Mouse (Mus musculus) testis, adult 2 months (tissue): ENCODE results near the gene Hspg2. TPM values are rescaled to one million over a fixed set of nuclear protein-coding genes. Genes with fewer than 3 reads are reported as not detected.
A peak's percentile ranks its signal among the peaks of the same experiment; 100 is the strongest.

Source experiments
- H3K27ac ChIP-seq: fragments of 200-500 bp; 2 replicates; pipeline ENCODE4 v1.5.1; 2012; ENCODE audit warnings: low read depth, low read length; ENCODE audit not compliant: control insufficient read depth, insufficient read depth
- H3K27me3 ChIP-seq: fragments of 200-500 bp; 2 replicates; pipeline ENCODE4 v1.6.1; 2012; ENCODE audit warnings: mild to moderate bottlenecking, low read length, moderate library complexity; ENCODE audit not compliant: control insufficient read depth, insufficient read depth
- H3K36me3 ChIP-seq: fragments of 200-500 bp; 2 replicates; pipeline ENCODE4 v1.6.1; 2012; ENCODE audit warnings: mild to moderate bottlenecking, low read length; ENCODE audit not compliant: control insufficient read depth, insufficient read depth
- H3K4me1 ChIP-seq: fragments of 200-500 bp; 2 replicates; pipeline ENCODE4 v1.6.1; 2012; ENCODE audit warnings: low read length; ENCODE audit not compliant: control insufficient read depth, insufficient read depth
- H3K4me3 ChIP-seq: fragments of 200-500 bp; 2 replicates; pipeline ENCODE4 v1.5.1; 2012; ENCODE audit warnings: low read depth, mild to moderate bottlenecking, low read length, moderate library complexity, mixed read lengths; ENCODE audit not compliant: control insufficient read depth
- CTCF ChIP-seq: fragments of 200-500 bp; IDR thresholded peaks from 2 replicates; pipeline ENCODE4 v1.5.1; 2012; ENCODE audit warnings: low read depth, mild to moderate bottlenecking, inconsistent platforms, low read length, moderate library complexity; ENCODE audit not compliant: control insufficient read depth, insufficient read depth, insufficient replicate concordance
- POLR2A ChIP-seq: fragments of 200-500 bp; IDR thresholded peaks from 2 replicates; pipeline ENCODE4 v1.6.1; 2012; ENCODE audit warnings: low read depth, mild to moderate bottlenecking, inconsistent platforms, low read length, moderate library complexity; ENCODE audit not compliant: control insufficient read depth
- polyA plus RNA-seq: library from polyadenylated mRNA; depleted of rRNA; stranded (reverse); fragments of >200 nt; gene quantifications from 2 replicates; pipeline ENCODE4 v1.2.3, GENCODE M21; 2012

The Hspg2 gene
- polyA plus RNA-seq, 1 experiment: 7.4 TPM

DNA sequence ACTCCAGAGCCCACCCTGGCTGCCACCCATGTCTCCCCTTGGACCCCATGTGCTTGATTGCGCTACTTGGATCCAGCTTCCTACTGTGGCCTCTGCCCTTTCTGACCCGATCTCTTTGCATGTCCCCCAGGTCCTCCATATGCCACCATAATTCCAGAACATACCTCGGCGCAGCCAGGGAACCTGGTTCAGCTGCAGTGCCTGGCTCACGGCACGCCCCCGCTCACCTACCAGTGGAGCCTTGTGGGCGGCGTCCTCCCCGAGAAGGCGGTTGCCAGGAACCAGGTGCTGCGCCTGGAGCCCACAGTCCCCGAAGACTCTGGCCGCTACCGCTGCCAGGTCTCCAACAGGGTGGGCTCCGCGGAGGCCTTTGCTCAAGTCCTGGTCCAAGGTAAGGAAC is 84.9 kb downstream of the Hspg2 start:
- Histone ChIP-seq H3K4me1 (no peaks in the 10 kb centered on the region), H3K4me3 (no peak overlapping the region), H3K27ac (no peak overlapping the region), H3K27me3 (no peaks in the 10 kb centered on the region), H3K36me3 (no peaks in the 10 kb centered on the region)
- TF ChIP-seq POLR2A: no peak
- no peak for TF ChIP-seq CTCF

GRCm38 (mm10) chr4:137556673-137557210 is 88.2 kb downstream of the Hspg2 start:
- peaks cover 5% of the 10 kb centered on the region for H3K4me1 ChIP-seq
- H3K27ac ChIP-seq: no peak overlapping the region
- H3K4me3 ChIP-seq: no peak overlapping the region
- no peaks in the 10 kb centered on the region for H3K27me3 ChIP-seq
- no peak for TF ChIP-seq POLR2A
- TF ChIP-seq CTCF: no peak
- no peaks in the 10 kb centered on the region for H3K36me3 ChIP-seq

DNA sequence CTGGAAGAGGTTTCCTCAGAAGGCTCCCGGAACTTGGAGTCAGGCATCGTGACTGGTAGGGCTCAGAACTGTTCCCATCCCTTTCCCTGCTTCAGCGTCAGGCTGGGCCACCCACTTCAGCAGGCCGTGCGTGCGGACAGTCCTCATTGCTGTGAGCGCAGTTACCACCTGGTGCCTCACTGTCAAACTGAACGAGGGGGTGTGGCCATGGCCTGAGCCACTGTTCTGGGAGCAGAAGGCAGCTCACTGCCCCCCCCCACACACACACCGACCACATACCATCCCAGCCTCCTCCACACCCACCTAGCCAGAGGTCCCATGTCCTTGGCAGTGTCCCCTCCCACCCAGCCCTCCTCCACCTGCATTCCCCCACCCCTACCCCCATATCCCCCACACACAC is 101.3 kb downstream of the Hspg2 start:
- TF ChIP-seq POLR2A (no peak), CTCF (no peak)
- H3K4me3 ChIP-seq: no peak overlapping the region
- H3K27ac ChIP-seq: no peak overlapping the region
- no peaks in the 10 kb centered on the region for H3K27me3 ChIP-seq
- no peaks in the 10 kb centered on the region for H3K36me3 ChIP-seq
- H3K4me1 ChIP-seq: no peaks in the 10 kb centered on the region

DNA sequence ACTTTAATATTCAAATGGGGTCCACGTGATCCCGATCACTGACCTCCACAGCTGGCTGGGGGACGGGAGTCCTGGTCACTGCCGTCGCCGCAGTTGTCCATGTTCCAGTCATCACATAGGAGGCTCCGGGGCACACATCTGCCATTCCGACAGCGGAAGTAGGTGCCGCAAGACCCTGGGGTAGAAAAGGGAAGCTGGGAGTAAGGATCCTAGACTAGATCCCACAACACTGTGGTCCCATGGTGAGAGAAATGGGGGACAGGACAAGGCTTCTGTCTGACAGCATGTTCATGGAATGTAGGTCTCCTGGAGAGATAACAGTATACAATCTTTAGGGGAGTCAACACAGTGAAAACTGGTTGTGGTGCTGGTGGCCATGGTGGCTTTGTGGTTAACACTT is 105.9 kb downstream of the Hspg2 start, which contains the start of gene Ldlrad2:
Gene Ldlrad2 (minus strand): TSS at position 101 of the 400 bp plus-strand sequence.
- TF ChIP-seq CTCF (no peak), POLR2A (no peak)
- Histone ChIP-seq H3K4me1 (no peaks in the 10 kb centered on the region), H3K27ac (no peak within 1 kb of the TSS), H3K4me3 (no peak within 1 kb of the TSS), H3K36me3 (no peaks in the 10 kb centered on the region), H3K27me3 (no peaks in the 10 kb centered on the region)

GRCm38 (mm10) chr4:137577486-137577885 is 108.9 kb downstream of the Hspg2 start:
- Histone ChIP-seq H3K4me1 (peaks cover 6% of the 10 kb centered on the region), H3K36me3 (no peaks in the 10 kb centered on the region), H3K27ac (no peak overlapping the region), H3K27me3 (no peaks in the 10 kb centered on the region), H3K4me3 (no peak overlapping the region)
- no peak for TF ChIP-seq POLR2A
- TF ChIP-seq CTCF: no peak

DNA sequence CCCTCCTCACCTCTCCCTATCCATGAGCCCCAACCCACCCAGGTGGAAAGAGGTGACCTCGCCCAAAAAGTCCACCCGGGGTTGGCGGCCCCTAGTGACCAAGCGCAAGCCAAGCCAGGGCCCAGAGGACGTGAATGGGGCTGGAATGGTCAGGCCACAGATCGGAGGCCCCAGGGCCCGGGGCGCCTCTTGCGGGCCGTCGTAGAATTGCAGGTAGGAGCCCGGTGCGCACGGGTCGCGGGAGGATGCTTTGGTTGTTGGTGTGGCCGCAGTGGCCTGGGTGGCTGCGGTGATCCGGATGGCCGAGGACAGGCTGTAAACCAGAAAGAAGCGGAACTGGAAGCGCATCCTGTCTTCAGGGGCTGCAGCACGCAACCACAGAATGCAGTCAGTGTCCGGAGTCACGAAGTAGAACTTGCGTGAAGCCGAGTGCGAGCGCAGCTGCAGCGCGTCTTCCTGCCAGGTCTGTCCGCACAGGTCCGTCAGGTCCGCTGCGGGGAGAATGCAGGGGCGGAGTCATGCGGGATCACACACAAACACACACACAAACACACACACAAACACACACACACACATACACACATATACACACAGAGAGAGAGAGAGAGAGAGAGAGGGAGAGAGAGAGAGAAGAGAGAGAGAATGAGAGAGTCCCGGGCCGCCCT is 109.7 kb downstream of the Hspg2 start:
- H3K4me1 ChIP-seq: peaks cover 6% of the 10 kb centered on the region
- peak overlapping the region; percentile 70 for H3K4me3 ChIP-seq
- TF ChIP-seq POLR2A (no peak), CTCF (peak; percentile 63; the same call in 1 of the 2 replicates)
- H3K27ac ChIP-seq: no peak overlapping the region
- H3K27me3 ChIP-seq: no peaks in the 10 kb centered on the region
- H3K36me3 ChIP-seq: no peaks in the 10 kb centered on the region

DNA sequence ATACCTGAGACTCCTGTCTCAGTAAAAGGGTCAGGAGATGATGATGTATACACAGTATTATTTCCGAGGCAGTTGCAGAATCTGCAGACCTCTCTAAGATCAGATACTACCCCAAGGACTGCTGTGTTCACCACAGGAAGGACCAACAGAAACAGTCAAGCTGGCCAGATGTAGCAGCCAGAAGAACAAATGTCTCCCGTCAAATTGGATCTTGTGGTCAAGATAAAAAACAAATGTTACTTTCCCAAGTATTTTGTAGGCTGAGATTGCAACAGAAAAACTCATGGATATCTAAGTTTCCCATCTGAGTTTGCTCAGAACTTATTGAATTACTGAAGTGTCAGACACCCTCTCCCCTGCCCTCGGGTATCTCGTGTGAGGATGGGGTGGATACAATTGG is 111.2 kb downstream of the Hspg2 start:
- no peak overlapping the region; the same call in 1 of the 2 replicates for H3K27ac ChIP-seq
- TF ChIP-seq POLR2A (no peak), CTCF (no peak)
- no peaks in the 10 kb centered on the region for H3K36me3 ChIP-seq
- H3K27me3 ChIP-seq: no peaks in the 10 kb centered on the region
- no peak overlapping the region for H3K4me3 ChIP-seq
- peaks cover 6% of the 10 kb centered on the region for H3K4me1 ChIP-seq
